Mouse (Mus musculus) testis, adult 2 months (tissue): ENCODE results near the gene Tmtc1.

ENCODE experiments used
- CTCF ChIP-seq: fragments of 200-500 bp; IDR thresholded peaks from 2 replicates; pipeline ENCODE4 v1.5.1; 2012; ENCODE audit warnings: low read depth, mild to moderate bottlenecking, inconsistent platforms, low read length, moderate library complexity; ENCODE audit not compliant: control insufficient read depth, insufficient read depth, insufficient replicate concordance
- POLR2A ChIP-seq: fragments of 200-500 bp; IDR thresholded peaks from 2 replicates; pipeline ENCODE4 v1.6.1; 2012; ENCODE audit warnings: low read depth, mild to moderate bottlenecking, inconsistent platforms, low read length, moderate library complexity; ENCODE audit not compliant: control insufficient read depth

GRCm38 (mm10) chr6:148387990-148388389, 56.2 kb downstream of the Tmtc1 start:
- TF ChIP-seq CTCF (no peak), POLR2A (no peak)
